In genomic region chr8:121788786-121789185, GRCm38 (mm10) we compare ENCODE assay signal across 20 mouse cellular contexts. TPM values are rescaled to one million over a fixed set of nuclear protein-coding genes. Genes with fewer than 3 reads are reported as not detected.
DNase-seq lines count a peak whose midpoint lies in the region; ATAC-seq and TF ChIP-seq lines count a peak whose summit lies in the region.
"Had no signal": no experiment of that assay in that cellular context is flagged by ENCODE, and none has a peak within 500 bp of the region (broad histone marks: within the 10 kb centered on the region; RNA-seq: fewer than 3 reads in every experiment).

No protein-coding gene starts in this region.

- peak; percentile 28; the same call in 1 of the 2 replicates for TF ChIP-seq POLR2A in bone marrow, adult 2 months (IDR thresholded peaks at IDR 0.05; ENCODE audit: borderline replicate concordance, control insufficient read depth, low read depth, low read length)

- no peak overlapping the region for H3K27ac ChIP-seq in midbrain, embryonic 11.5 days (ENCODE audit: low read depth, low read length)
- H3K27ac ChIP-seq in midbrain, embryonic 16.5 days (ENCODE audit: low read length), result no peak overlapping the region
- H3K27ac ChIP-seq in bone marrow, adult 2 months (ENCODE audit: control insufficient read depth, insufficient read depth, low read depth, low read length, poor library complexity), result peak overlapping the region; percentile 49; the same call in 1 of the 2 replicates
- no peak overlapping the region for H3K27ac ChIP-seq in embryonic facial prominence, embryonic 10.5 days (replicated peaks)
- H3K27ac ChIP-seq: embryonic facial prominence, embryonic 13.5 days; forebrain, embryonic 12.5 days; heart, adult 2 months; heart, embryonic 13.5 days had no signal

- no peaks in the 10 kb centered on the region for H3K27me3 ChIP-seq in midbrain, embryonic 11.5 days (ENCODE audit: control insufficient read depth, insufficient read depth, low read length)
- H3K27me3 ChIP-seq in midbrain, embryonic 16.5 days (ENCODE audit: control insufficient read depth, insufficient read depth, low read depth, low read length), result no peaks in the 10 kb centered on the region
- no peaks in the 10 kb centered on the region for H3K27me3 ChIP-seq in embryonic facial prominence, embryonic 10.5 days (replicated peaks; ENCODE audit: low read depth, poor library complexity, severe bottlenecking)
- H3K27me3 ChIP-seq: embryonic facial prominence, embryonic 13.5 days; forebrain, embryonic 12.5 days had no signal

- H3K4me1 ChIP-seq in midbrain, embryonic 11.5 days (ENCODE audit: control insufficient read depth, insufficient read depth, low read length), result no peaks in the 10 kb centered on the region
- H3K4me1 ChIP-seq in midbrain, embryonic 16.5 days (ENCODE audit: control insufficient read depth, insufficient read depth, low read length), result no peaks in the 10 kb centered on the region
- peaks cover 10% of the 10 kb centered on the region; the same call in 1 of the 2 replicates for H3K4me1 ChIP-seq in bone marrow, adult 2 months (ENCODE audit: control insufficient read depth, insufficient read depth, low read length)
- peaks cover 22% of the 10 kb centered on the region for H3K4me1 ChIP-seq in embryonic facial prominence, embryonic 10.5 days
- H3K4me1 ChIP-seq: forebrain, embryonic 12.5 days had no signal

- WGBS in midbrain, embryonic 11.5 days, result 86% methylated on average over 8 of the region's 8 CpGs
- WGBS in midbrain, embryonic 16.5 days, result 78% methylated on average over 8 of the region's 8 CpGs
- 64% methylated on average over 8 of the region's 8 CpGs for WGBS in bone marrow, adult 2 months
- 89% methylated on average over 8 of the region's 8 CpGs for WGBS in embryonic facial prominence, embryonic 10.5 days

- TF ChIP-seq CTCF in bone marrow, adult 2 months (IDR thresholded peaks at IDR 0.05; ENCODE audit: control insufficient read depth, insufficient read depth, low read length), result no peak

- no peaks in the 10 kb centered on the region for H3K9me3 ChIP-seq in midbrain, embryonic 11.5 days (ENCODE audit: control insufficient read depth, low read length)
- H3K9me3 ChIP-seq in midbrain, embryonic 16.5 days (replicated peaks; ENCODE audit: control insufficient read depth, low read length, poor library complexity, severe bottlenecking), result no peaks in the 10 kb centered on the region
- no peaks in the 10 kb centered on the region for H3K9me3 ChIP-seq in embryonic facial prominence, embryonic 10.5 days
- H3K9me3 ChIP-seq: embryonic facial prominence, embryonic 13.5 days; forebrain, embryonic 12.5 days; G1E; heart, embryonic 13.5 days had no signal

- no peak for ATAC-seq in midbrain, embryonic 11.5 days (ENCODE audit: low FRiP score)
- no peak for ATAC-seq in midbrain, embryonic 16.5 days
- ATAC-seq: forebrain, embryonic 16.5 days; hindbrain, embryonic 16.5 days had no signal

- peak; percentile 35 for DNase-seq in midbrain, embryonic 11.5 days (ENCODE audit: low spot score, missing footprints)
- DNase-seq in A20 (ENCODE audit: low read depth, low spot score), result peak; percentile 81
- peak; percentile 36 to 37 for DNase-seq in B cell, adult 2 months
- no peak for DNase-seq in embryonic facial prominence, embryonic 10.5 days (ENCODE audit: low spot score)
- no peak for DNase-seq in left cerebral cortex, postnatal 36 days (ENCODE audit: low spot score in 2 of 2)
- DNase-seq: adrenal gland, postnatal 36 days; cerebellum, adult 11 months; cerebellum, adult 8-10 months; gastrocnemius, postnatal 14 days; heart, adult 2 months; heart, postnatal 36 days; kidney, adult 11 months had no signal

- intact Hi-C loops in left cerebral cortex, postnatal 36 days (cut with DNase I), result loop anchor here (5.0 kb wide), 1 partner anchor 56 kb away; no protein-coding TSS in a partner anchor

- no peaks in the 10 kb centered on the region for H3K36me3 ChIP-seq in midbrain, embryonic 11.5 days (ENCODE audit: control insufficient read depth, insufficient read depth, low read length)
- peaks cover 6% of the 10 kb centered on the region; the same call in 1 of the 2 replicates for H3K36me3 ChIP-seq in midbrain, embryonic 16.5 days (ENCODE audit: control insufficient read depth, insufficient read depth, low read length)
- H3K36me3 ChIP-seq in embryonic facial prominence, embryonic 10.5 days (replicated peaks), result peaks cover 3% of the 10 kb centered on the region; the same call in 1 of the 2 replicates
- H3K36me3 ChIP-seq: embryonic facial prominence, embryonic 13.5 days; G1E; heart, embryonic 13.5 days had no signal

- H3K4me3 ChIP-seq in midbrain, embryonic 11.5 days (ENCODE audit: low read depth, low read length), result no peak overlapping the region
- no peak overlapping the region for H3K4me3 ChIP-seq in midbrain, embryonic 16.5 days (ENCODE audit: low read depth, low read length)
- H3K4me3 ChIP-seq in bone marrow, adult 2 months (replicated peaks; ENCODE audit: control insufficient read depth, low read depth, low read length), result no peak overlapping the region
- H3K4me3 ChIP-seq in embryonic facial prominence, embryonic 10.5 days, result no peak overlapping the region
- H3K4me3 ChIP-seq: embryonic facial prominence, embryonic 13.5 days; forebrain, embryonic 12.5 days; heart, adult 2 months; heart, embryonic 13.5 days had no signal

- no peak overlapping the region for H3K4me2 ChIP-seq in midbrain, embryonic 11.5 days
- H3K4me2 ChIP-seq in midbrain, embryonic 16.5 days (ENCODE audit: low read length), result no peak overlapping the region
- H3K4me2 ChIP-seq: embryonic facial prominence, embryonic 13.5 days; forebrain, embryonic 12.5 days; heart, embryonic 13.5 days had no signal

- H3K9ac ChIP-seq in midbrain, embryonic 11.5 days (ENCODE audit: low read length), result no peak overlapping the region
- H3K9ac ChIP-seq in midbrain, embryonic 16.5 days (ENCODE audit: low read depth, low read length), result no peak overlapping the region
- H3K9ac ChIP-seq: embryonic facial prominence, embryonic 13.5 days; forebrain, embryonic 12.5 days; heart, embryonic 13.5 days had no signal

RNA-seq across cellular contexts. Expression of gene Klhdc4, which starts 40.6 kb away (rescaled TPM):
- polyA plus RNA-seq in midbrain, embryonic 11.5 days (2014; fragmentation: Nextera tagmentation; extraction: Ambion mirVana), result 49.4 and 52.9 TPM in 2 replicates
- 42.1 and 43.3 TPM in 2 replicates for polyA plus RNA-seq in midbrain, embryonic 16.5 days (2015; fragmentation: Nextera tagmentation; extraction: Ambion mirVana)
- polyA plus RNA-seq in bone marrow, adult 2 months (2011; ENCODE audit: insufficient read depth, insufficient read length, low replicate concordance, missing spikeins), result 49.4 and 56.2 TPM in 2 replicates
- polyA plus RNA-seq in embryonic facial prominence, embryonic 10.5 days (2016; fragmentation: Nextera tagmentation; extraction: Ambion mirVana), result 67.3 and 71.2 TPM in 2 replicates
- total RNA-seq in left cerebral cortex, postnatal 36 days (2021), result 10 to 100 TPM; 29.0 to 34.2 TPM

RNA-seq across cellular contexts. Expression of gene Jph3, which starts 59.4 kb away (rescaled TPM):
- 10.2 and 10.4 TPM in 2 replicates for polyA plus RNA-seq in midbrain, embryonic 11.5 days (2014; fragmentation: Nextera tagmentation; extraction: Ambion mirVana)
- 105 and 106 TPM in 2 replicates for polyA plus RNA-seq in midbrain, embryonic 16.5 days (2015; fragmentation: Nextera tagmentation; extraction: Ambion mirVana)
- polyA plus RNA-seq in bone marrow, adult 2 months (2011; ENCODE audit: insufficient read depth, insufficient read length, low replicate concordance, missing spikeins), result 1.0 TPM in 1 of 2 replicates, not detected in the other
- 5.2 and 5.7 TPM in 2 replicates for polyA plus RNA-seq in embryonic facial prominence, embryonic 10.5 days (2016; fragmentation: Nextera tagmentation; extraction: Ambion mirVana)
- 100 to 1,000 TPM; 280 to 293 TPM for total RNA-seq in left cerebral cortex, postnatal 36 days (2021)
- polyA plus RNA-seq: G1E had no signal

Comparison
In these comparisons a context has a peak if more than half of its experiments do, and no peak if none do; other contexts are left out.
1. DNase-seq: peak in midbrain, embryonic 11.5 days (single experiment), A20 (single experiment) and B cell, adult 2 months (2 of 2); none in embryonic facial prominence, embryonic 10.5 days (single experiment) and left cerebral cortex, postnatal 36 days (0 of 2).